Mouse (Mus musculus) telencephalon, adult 2 months (tissue): ENCODE data around the gene Pikfyve.

Experiments
- DNase-seq: peaks from one replicate; pipeline ENCODE4 v3.0.0-alpha.2; 2011; ENCODE audit warnings: low read depth, low spot score

Gene Pikfyve

GRCm38 (mm10) chr1:65312896-65313295, 126.4 kb downstream of the Pikfyve start:
- no peak for DNase-seq

GRCm38 (mm10) chr1:65314054-65315021, 127.9 kb downstream of the Pikfyve start:
- DNase-seq = no peak

GRCm38 (mm10) chr1:65315022-65315407, 128.5 kb downstream of the Pikfyve start:
- DNase-seq = no peak
